Mouse (Mus musculus) C2C12 (cell line): ENCODE measurements around the gene Rbl1. TPM values are rescaled to one million over a fixed set of nuclear protein-coding genes. Genes with fewer than 3 reads are reported as not detected.

Experiments used
- H3K27me3 ChIP-seq: one replicate; pipeline ENCODE4 v1.6.1; 2011; ENCODE audit not compliant: control insufficient read depth, insufficient read depth, insufficient read length
- H3K36me3 ChIP-seq: one replicate; pipeline ENCODE4 v1.6.1; 2011; ENCODE audit not compliant: control insufficient read depth, insufficient read depth
- H3K4me3 ChIP-seq: one replicate; pipeline ENCODE4 v1.5.1; 2011; ENCODE audit warnings: mild to moderate bottlenecking, control low read depth; ENCODE audit not compliant: poor library complexity, insufficient read depth, severe bottlenecking
- H3K79me2 ChIP-seq: one replicate; pipeline ENCODE4 v1.6.1; 2011; ENCODE audit not compliant: control insufficient read depth, insufficient read depth
- H3K79me3 ChIP-seq: one replicate; pipeline ENCODE4 v1.6.1; 2011; ENCODE audit warnings: low read depth, control low read depth
- H3ac ChIP-seq: one replicate; pipeline ENCODE3; 2011; ENCODE audit warnings: low read depth; ENCODE audit not compliant: control insufficient read depth, insufficient read length
- CEBPB ChIP-seq: IDR thresholded peaks from one replicate; pipeline ENCODE4 v1.6.1; 2011; ENCODE audit warnings: low read depth, mild to moderate bottlenecking, control low read depth, moderate library complexity
- CTCF ChIP-seq: IDR thresholded peaks from one replicate; pipeline ENCODE4 v1.5.1; 2011; ENCODE audit not compliant: control insufficient read depth, insufficient read depth, insufficient read length
- FOSL1 ChIP-seq: IDR thresholded peaks from one replicate; pipeline ENCODE4 v1.8.0; 2011; ENCODE audit warnings: mild to moderate bottlenecking, low read length; ENCODE audit not compliant: poor library complexity, insufficient read depth, severe bottlenecking
- MAX ChIP-seq: IDR thresholded peaks from one replicate; pipeline ENCODE4 v1.6.1; 2011; ENCODE audit warnings: mild to moderate bottlenecking, control low read depth
- MYOD1 ChIP-seq: IDR thresholded peaks from one replicate; pipeline ENCODE4 v1.6.1; 2011; ENCODE audit warnings: low read depth; ENCODE audit not compliant: control insufficient read depth, insufficient read length
- MYOG ChIP-seq: IDR thresholded peaks from one replicate; pipeline ENCODE4 v1.6.1; 2011; ENCODE audit not compliant: control insufficient read depth, insufficient read length; ENCODE audit errors: extremely low read depth
- USF1 ChIP-seq: IDR thresholded peaks from one replicate; pipeline ENCODE4 v1.6.1; 2011; ENCODE audit warnings: low read depth, mild to moderate bottlenecking, control low read depth, moderate library complexity
- polyA plus RNA-seq: library from polyadenylated mRNA; unstranded; fragments of >200 nt; fragmentation: generic; extraction: Trizol; gene quantifications from one replicate; pipeline ENCODE4 v1.2.1, GENCODE M21; 2012; ENCODE audit warnings: missing spikeins

Gene Rbl1
- polyA plus RNA-seq, 1 experiment: 7.7 TPM

DNA sequence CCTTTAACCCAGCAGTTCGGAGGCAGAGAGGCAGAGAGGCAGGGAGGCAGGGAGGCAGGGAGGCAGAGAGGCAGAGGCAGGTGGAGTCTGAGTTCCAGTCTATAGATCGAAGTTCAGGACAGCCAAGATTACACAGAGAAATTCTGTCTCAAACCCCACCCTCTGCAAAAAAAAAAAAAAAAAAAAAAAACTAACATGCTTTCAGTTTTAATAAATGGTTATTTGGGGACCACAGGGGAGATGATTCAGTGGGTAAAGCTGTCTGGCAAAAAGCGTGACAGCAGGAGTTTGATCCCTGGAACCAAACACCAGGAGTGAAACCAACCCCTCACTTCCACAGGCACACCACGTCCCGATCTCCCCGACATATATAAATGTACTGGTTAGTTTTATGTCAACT lies 26.2 kb downstream of the Rbl1 start:
- Histone ChIP-seq H3K79me2 (no peaks in the 10 kb centered on the region), H3K79me3 (no peaks in the 10 kb centered on the region), H3K4me3 (no peak overlapping the region), H3ac (no peak overlapping the region), H3K36me3 (peaks cover 62% of the 10 kb centered on the region), H3K27me3 (no peaks in the 10 kb centered on the region)
- TF ChIP-seq USF1: no peak
- TF ChIP-seq FOSL1: no peak
- no peak for TF ChIP-seq CTCF
- no peak for TF ChIP-seq MYOG
- TF ChIP-seq MYOD1: no peak
- no peak for TF ChIP-seq MAX
- TF ChIP-seq CEBPB: no peak

DNA sequence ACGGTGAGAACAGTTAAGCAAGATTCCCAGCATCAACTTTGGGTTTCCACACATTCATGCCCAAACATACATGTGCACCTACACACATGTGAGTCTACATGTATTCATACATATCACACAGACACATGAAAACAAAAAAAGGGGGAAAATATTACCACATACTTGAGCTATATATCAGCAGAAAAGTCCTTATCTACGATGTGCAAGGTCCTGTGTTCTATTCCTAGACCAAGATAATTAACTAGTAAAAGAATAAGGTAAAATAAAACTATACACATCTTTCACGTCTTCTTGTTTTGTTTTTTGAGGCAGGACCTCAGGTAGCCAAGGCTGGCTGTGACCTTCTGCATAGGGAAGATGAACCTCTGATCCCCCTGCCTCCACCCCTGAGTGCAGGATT lies 28.1 kb downstream of the Rbl1 start:
- Histone ChIP-seq H3ac (no peak overlapping the region), H3K79me3 (no peaks in the 10 kb centered on the region), H3K27me3 (no peaks in the 10 kb centered on the region), H3K79me2 (no peaks in the 10 kb centered on the region), H3K36me3 (peaks cover 65% of the 10 kb centered on the region), H3K4me3 (no peak overlapping the region)
- TF ChIP-seq FOSL1 (no peak), USF1 (no peak), MYOG (no peak), CEBPB (no peak), MAX (no peak), CTCF (no peak), MYOD1 (no peak)

DNA sequence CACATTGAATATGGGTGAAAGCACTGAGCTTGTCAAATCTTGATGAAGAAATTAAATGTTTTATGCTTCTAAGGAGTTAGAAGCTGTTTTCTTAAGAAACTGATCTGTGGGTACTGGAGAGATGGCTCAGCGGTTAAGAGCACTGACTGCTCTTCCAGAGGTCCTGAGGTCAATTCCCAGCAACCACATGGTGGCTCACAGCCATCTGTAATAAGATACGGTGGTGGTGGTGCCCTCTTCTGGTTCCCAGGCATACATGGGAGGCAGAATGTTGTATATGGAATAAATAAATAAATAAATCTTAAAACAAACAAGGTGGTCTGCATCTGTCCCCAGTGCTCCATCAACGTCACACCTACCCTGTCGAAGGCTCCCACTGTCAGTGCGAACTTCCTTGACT lies 29.9 kb downstream of the Rbl1 start:
- Histone ChIP-seq H3K79me2 (no peaks in the 10 kb centered on the region), H3K27me3 (no peaks in the 10 kb centered on the region), H3K4me3 (no peak overlapping the region), H3ac (no peak overlapping the region), H3K79me3 (no peaks in the 10 kb centered on the region), H3K36me3 (peaks cover 60% of the 10 kb centered on the region)
- TF ChIP-seq USF1 (no peak), MYOD1 (no peak), CEBPB (no peak), MYOG (no peak), FOSL1 (no peak), MAX (no peak), CTCF (no peak)

DNA sequence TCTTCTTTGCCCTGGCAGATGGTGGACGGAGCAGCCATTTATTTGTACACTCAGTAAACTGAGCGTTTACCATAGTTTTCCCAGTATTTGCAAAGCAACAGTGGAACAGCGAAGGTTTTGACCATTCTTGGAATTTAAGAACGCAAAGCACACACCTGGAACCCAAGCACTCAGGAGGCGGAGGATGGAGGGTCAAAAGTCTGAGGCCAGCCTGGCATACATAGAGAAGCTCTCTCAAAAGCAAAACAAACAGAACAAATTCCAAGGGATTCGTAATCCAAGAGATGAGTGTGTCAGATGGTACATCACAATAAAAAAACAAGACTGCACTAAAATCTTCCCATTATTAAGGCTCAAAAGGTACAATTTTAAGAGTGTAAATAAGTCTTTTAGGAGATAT lies 30.8 kb downstream of the Rbl1 start:
- Histone ChIP-seq H3K4me3 (no peak overlapping the region), H3K79me3 (no peaks in the 10 kb centered on the region), H3K36me3 (peaks cover 68% of the 10 kb centered on the region), H3K79me2 (no peaks in the 10 kb centered on the region), H3ac (no peak overlapping the region), H3K27me3 (no peaks in the 10 kb centered on the region)
- no peak for TF ChIP-seq MAX
- TF ChIP-seq FOSL1: no peak
- no peak for TF ChIP-seq CEBPB
- TF ChIP-seq USF1: no peak
- no peak for TF ChIP-seq CTCF
- TF ChIP-seq MYOG: no peak
- no peak for TF ChIP-seq MYOD1

- Histone ChIP-seq H3K79me2 (no peaks in the 10 kb centered on the region), H3K4me3 (no peak overlapping the region), H3K79me3 (no peaks in the 10 kb centered on the region), H3K27me3 (no peaks in the 10 kb centered on the region), H3K36me3 (peaks cover 67% of the 10 kb centered on the region), H3ac (no peak overlapping the region)
- no peak for TF ChIP-seq FOSL1
- TF ChIP-seq MYOG: no peak
- no peak for TF ChIP-seq MYOD1
- no peak for TF ChIP-seq CEBPB
- no peak for TF ChIP-seq CTCF
- TF ChIP-seq MAX: no peak
- no peak for TF ChIP-seq USF1
These were observed 31.4 kb downstream of the Rbl1 start for GRCm38 (mm10) chr2:157172984-157173383.

DNA sequence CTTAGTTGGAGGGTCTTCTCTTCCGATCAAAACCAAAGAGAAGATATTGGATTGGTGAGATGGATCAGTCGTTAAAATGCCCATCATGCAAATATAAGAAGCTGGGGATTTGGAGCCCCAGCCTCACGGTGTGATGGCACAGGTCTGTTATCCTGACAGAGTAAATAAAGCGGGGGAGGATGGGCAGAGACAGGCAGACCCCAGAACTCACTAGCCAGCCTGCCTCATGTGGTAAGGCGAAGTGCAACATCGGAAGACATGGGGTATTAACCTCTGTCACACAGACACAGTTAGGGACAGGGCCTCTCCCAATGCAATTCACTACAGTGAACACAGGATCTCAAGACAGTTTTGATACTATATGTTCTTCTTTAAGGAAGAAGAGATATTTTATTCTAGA lies 33.7 kb downstream of the Rbl1 start:
- H3K79me3 ChIP-seq: no peaks in the 10 kb centered on the region
- TF ChIP-seq MYOG (no peak), MYOD1 (no peak), MAX (no peak), USF1 (no peak), CTCF (no peak), CEBPB (no peak), FOSL1 (no peak)
- H3K4me3 ChIP-seq: no peak overlapping the region
- H3K79me2 ChIP-seq: no peaks in the 10 kb centered on the region
- no peaks in the 10 kb centered on the region for H3K27me3 ChIP-seq
- no peak overlapping the region for H3ac ChIP-seq
- H3K36me3 ChIP-seq: peaks cover 65% of the 10 kb centered on the region
